Mouse (Mus musculus) embryonic fibroblast, embryonic 13.5 days (primary cell): ENCODE data around the gene Arhgap31.

Experiments
- CTCF ChIP-seq: IDR thresholded peaks from 2 replicates; pipeline ENCODE4 v1.5.1; 2011; ENCODE audit warnings: mild to moderate bottlenecking, control low read depth, low read length, moderate library complexity, borderline replicate concordance; ENCODE audit not compliant: insufficient read depth
- POLR2A ChIP-seq: IDR thresholded peaks from 2 replicates; pipeline ENCODE4 v1.6.1; 2011; ENCODE audit warnings: low read depth, mild to moderate bottlenecking, control low read depth, low read length, moderate library complexity

GRCm38 (mm10) chr16:38728576-38729132 is 15.6 kb upstream of the Arhgap31 start:
- no peak for TF ChIP-seq CTCF
- no peak for TF ChIP-seq POLR2A
